Mouse (Mus musculus): ENCODE measurements at regions not wholly inside any gene's neighbourhood (a gene's known extent, or its start where the extent isn't known, plus 50 kb on each side); places are given as distances from the start of the nearest gene placed in this dataset.

GRCm38 (mm10) chr19:59691541-59692096 is 233.4 kb downstream of the Emx2 start:
- peaks cover 15% of the 10 kb centered on the region; the same call in 1 of the 2 replicates for H3K27me3 ChIP-seq
- H3K9me3 ChIP-seq = no peaks in the 10 kb centered on the region
- no peak overlapping the region for H3K27ac ChIP-seq
- ATAC-seq (ENCODE audit: low FRiP score) = no peak
- no peak overlapping the region for H3K9ac ChIP-seq
- H3K4me2 ChIP-seq = no peak overlapping the region
- WGBS = 70% methylated on average over 15 of the region's 15 CpGs
- H3K4me3 ChIP-seq (replicated peaks) = no peak overlapping the region
- H3K4me1 ChIP-seq = no peaks in the 10 kb centered on the region
- no peaks in the 10 kb centered on the region for H3K36me3 ChIP-seq (replicated peaks)

GRCm38 (mm10) chr19:59697628-59698027 is 239.5 kb downstream of the Emx2 start:
- H3K36me3 ChIP-seq (replicated peaks) = no peaks in the 10 kb centered on the region
- peak; percentile 92 for ATAC-seq (ENCODE audit: low FRiP score)
- H3K9ac ChIP-seq = no peak overlapping the region
- peaks cover 23% of the 10 kb centered on the region for H3K27me3 ChIP-seq
- no peak overlapping the region for H3K4me3 ChIP-seq (replicated peaks)
- H3K27ac ChIP-seq = 0 out of 2 replicates have a peak overlapping the region, but pooled peaks have one; percentile 20
- peaks cover 11% of the 10 kb centered on the region for H3K4me1 ChIP-seq
- no peak overlapping the region for H3K4me2 ChIP-seq
- H3K9me3 ChIP-seq = no peaks in the 10 kb centered on the region
- 18% methylated on average over 5 of the region's 5 CpGs for WGBS

GRCm38 (mm10) chr19:59700187-59700586 is 242.0 kb downstream of the Emx2 start:
- Histone ChIP-seq H3K9ac (no peak overlapping the region), H3K27ac (no peak overlapping the region), H3K4me2 (no peak overlapping the region), H3K4me3 (replicated peaks) (no peak overlapping the region), H3K36me3 (replicated peaks) (no peaks in the 10 kb centered on the region), H3K9me3 (no peaks in the 10 kb centered on the region), H3K27me3 (peaks cover 17% of the 10 kb centered on the region), H3K4me1 (peaks cover 11% of the 10 kb centered on the region)
- 70% methylated on average over 3 of the region's 3 CpGs for WGBS
- ATAC-seq (ENCODE audit: low FRiP score) = no peak

- H3K9me3 ChIP-seq = no peaks in the 10 kb centered on the region
- no peaks in the 10 kb centered on the region for H3K27me3 ChIP-seq
- H3K9ac ChIP-seq = no peak overlapping the region
- 39% methylated on average over 5 of the region's 5 CpGs for WGBS
- H3K4me2 ChIP-seq = no peak overlapping the region
- no peak for ATAC-seq (ENCODE audit: low FRiP score)
- no peaks in the 10 kb centered on the region for H3K36me3 ChIP-seq (replicated peaks)
- H3K4me1 ChIP-seq = no peaks in the 10 kb centered on the region; the same call in 1 of the 2 replicates
- H3K4me3 ChIP-seq (replicated peaks) = no peak overlapping the region
- no peak overlapping the region for H3K27ac ChIP-seq
Observed at GRCm38 (mm10) chr19:59707106-59707505, 236.3 kb downstream of the Rab11fip2 start.

- Histone ChIP-seq H3K36me3 (replicated peaks) (no peaks in the 10 kb centered on the region), H3K4me1 (no peaks in the 10 kb centered on the region; the same call in 1 of the 2 replicates), H3K4me3 (replicated peaks) (no peak overlapping the region), H3K9ac (no peak overlapping the region), H3K4me2 (no peak overlapping the region), H3K9me3 (no peaks in the 10 kb centered on the region), H3K27me3 (no peaks in the 10 kb centered on the region), H3K27ac (peak overlapping the region; percentile 33; the same call in 1 of the 2 replicates)
- peak; percentile 69; the same call in 1 of the 2 replicates for ATAC-seq (ENCODE audit: low FRiP score)
- 13% methylated on average over 2 of the region's 2 CpGs for WGBS
Observed at GRCm38 (mm10) chr19:59709180-59709579, 234.3 kb downstream of the Rab11fip2 start.

GRCm38 (mm10) chr19:59715086-59715485 is 228.4 kb downstream of the Rab11fip2 start:
- Histone ChIP-seq H3K27me3 (peaks cover 16% of the 10 kb centered on the region; the same call in 1 of the 2 replicates), H3K9ac (no peak overlapping the region)

GRCm38 (mm10) chr19:59717813-59718483 is 225.5 kb downstream of the Rab11fip2 start:
- H3K27me3 ChIP-seq = peaks cover 16% of the 10 kb centered on the region; the same call in 1 of the 2 replicates
- H3K36me3 ChIP-seq (replicated peaks) = no peaks in the 10 kb centered on the region
- H3K4me3 ChIP-seq (replicated peaks) = no peak overlapping the region
- 2% methylated on average over 8 of the region's 8 CpGs for WGBS
- peak; percentile 63; the same call in 1 of the 2 replicates for ATAC-seq (ENCODE audit: low FRiP score)
- peaks cover 16% of the 10 kb centered on the region; the same call in 1 of the 2 replicates for H3K4me1 ChIP-seq
- H3K9ac ChIP-seq = no peak overlapping the region
- H3K4me2 ChIP-seq = peak overlapping the region; percentile 10; the same call in 1 of the 2 replicates
- H3K9me3 ChIP-seq = no peaks in the 10 kb centered on the region; the same call in 1 of the 2 replicates
- H3K27ac ChIP-seq = 0 out of 2 replicates have a peak overlapping the region, but pooled peaks have one; percentile 10

More at GRCm38 (mm10) chr19:59715086-59715485, 228.4 kb downstream of the Rab11fip2 start:
- Histone ChIP-seq H3K4me3 (replicated peaks) (no peak overlapping the region), H3K4me2 (no peak overlapping the region), H3K27ac (no peak overlapping the region), H3K9me3 (no peaks in the 10 kb centered on the region), H3K36me3 (replicated peaks) (no peaks in the 10 kb centered on the region), H3K4me1 (peaks cover 16% of the 10 kb centered on the region; the same call in 1 of the 2 replicates)
- no peak for ATAC-seq (ENCODE audit: low FRiP score)
- 76% methylated on average over 2 of the region's 2 CpGs for WGBS

- 74% methylated on average over 8 of the region's 8 CpGs for WGBS
- no peaks in the 10 kb centered on the region for H3K9me3 ChIP-seq
- H3K27me3 ChIP-seq = 0 out of 2 replicates have a peak, but pooled peaks cover 6% of the 10 kb centered on the region
- no peak overlapping the region for H3K9ac ChIP-seq
- no peaks in the 10 kb centered on the region for H3K4me1 ChIP-seq
- H3K27ac ChIP-seq = no peak overlapping the region
- no peaks in the 10 kb centered on the region for H3K36me3 ChIP-seq (replicated peaks)
- ATAC-seq (ENCODE audit: low FRiP score) = no peak
- H3K4me2 ChIP-seq = no peak overlapping the region
- no peak overlapping the region for H3K4me3 ChIP-seq (replicated peaks)
Observed at GRCm38 (mm10) chr19:59738541-59738940, 204.9 kb downstream of the Rab11fip2 start.

GRCm38 (mm10) chr19:59742946-59743345 is 200.5 kb downstream of the Rab11fip2 start:
- Histone ChIP-seq H3K4me3 (replicated peaks) (no peak overlapping the region), H3K4me2 (no peak overlapping the region)

GRCm38 (mm10) chr19:59761218-59761617 is 182.2 kb downstream of the Rab11fip2 start:
- H3K4me2 ChIP-seq = no peak overlapping the region
- WGBS = 59% methylated on average over 3 of the region's 3 CpGs
- no peaks in the 10 kb centered on the region for H3K4me1 ChIP-seq
- H3K27me3 ChIP-seq = no peaks in the 10 kb centered on the region
- no peak overlapping the region for H3K4me3 ChIP-seq (replicated peaks)
- H3K9ac ChIP-seq = no peak overlapping the region
- no peak for ATAC-seq (ENCODE audit: low FRiP score)
- H3K36me3 ChIP-seq (replicated peaks) = no peaks in the 10 kb centered on the region
- H3K9me3 ChIP-seq = no peaks in the 10 kb centered on the region; the same call in 1 of the 2 replicates
- no peak overlapping the region for H3K27ac ChIP-seq

More at GRCm38 (mm10) chr19:59742946-59743345, 200.5 kb downstream of the Rab11fip2 start:
- H3K27ac ChIP-seq = no peak overlapping the region
- no peak for ATAC-seq (ENCODE audit: low FRiP score)
- 0 out of 2 replicates have a peak, but pooled peaks cover 3% of the 10 kb centered on the region for H3K27me3 ChIP-seq
- 30% methylated on average over 3 of the region's 3 CpGs for WGBS
- no peaks in the 10 kb centered on the region for H3K36me3 ChIP-seq (replicated peaks)
- no peaks in the 10 kb centered on the region for H3K4me1 ChIP-seq
- H3K9ac ChIP-seq = no peak overlapping the region
- no peaks in the 10 kb centered on the region for H3K9me3 ChIP-seq

GRCm38 (mm10) chr19:59784401-59785046 is 158.9 kb downstream of the Rab11fip2 start:
- ATAC-seq (ENCODE audit: low FRiP score) = 0 out of 2 replicates have a peak, but pooled peaks have one; percentile 53
- H3K4me2 ChIP-seq = no peak overlapping the region
- no peak overlapping the region for H3K4me3 ChIP-seq (replicated peaks)
- no peaks in the 10 kb centered on the region for H3K36me3 ChIP-seq (replicated peaks)
- 18% methylated on average over 9 of the region's 9 CpGs for WGBS
- H3K9ac ChIP-seq = no peak overlapping the region
- H3K27me3 ChIP-seq = no peaks in the 10 kb centered on the region
- H3K27ac ChIP-seq = no peak overlapping the region
- H3K9me3 ChIP-seq = no peaks in the 10 kb centered on the region
- peaks cover 18% of the 10 kb centered on the region for H3K4me1 ChIP-seq

- Histone ChIP-seq H3K4me1 (no peaks in the 10 kb centered on the region), H3K4me3 (replicated peaks) (no peak overlapping the region), H3K27ac (no peak overlapping the region), H3K4me2 (no peak overlapping the region), H3K36me3 (replicated peaks) (no peaks in the 10 kb centered on the region), H3K27me3 (no peaks in the 10 kb centered on the region), H3K9ac (no peak overlapping the region), H3K9me3 (no peaks in the 10 kb centered on the region)
- WGBS = 88% methylated on average over 4 of the region's 4 CpGs
- no peak for ATAC-seq (ENCODE audit: low FRiP score)
Observed at GRCm38 (mm10) chr19:59831304-59831703, 112.2 kb downstream of the Rab11fip2 start.
